21 mouse cellular contexts compared by ENCODE assay signal in genomic region chr6:102186316-102186715, GRCm38 (mm10).
"Had no signal": no experiment of that assay in that cellular context is flagged by ENCODE, and none has a peak within 500 bp of the region (broad histone marks: within the 10 kb centered on the region; RNA-seq: fewer than 3 reads in every experiment).

No protein-coding gene starts in this region.

- H3K27ac ChIP-seq: lung, embryonic 15.5 days; macrophage; neural tube, embryonic 13.5 days; neural tube, embryonic 15.5 days had no signal

- H3K9ac ChIP-seq: liver, postnatal 0 days; lung, embryonic 15.5 days; neural tube, embryonic 13.5 days; neural tube, embryonic 15.5 days had no signal

- H3K36me3 ChIP-seq: lung, embryonic 15.5 days; neural tube, embryonic 13.5 days; neural tube, embryonic 15.5 days had no signal

- H3K27me3 ChIP-seq: lung, embryonic 15.5 days; megakaryocyte, embryonic 14.5 days; neural tube, embryonic 13.5 days; neural tube, embryonic 15.5 days had no signal

- ATAC-seq: liver, postnatal 0 days; lung, postnatal 0 days; midbrain, embryonic 16.5 days had no signal

- DNase-seq: liver, postnatal 0 days; lung, adult 2 months; lung, postnatal 14 days; lung, postnatal 36 days; midbrain, embryonic 14.5 days; retina, postnatal 1 day; right cerebral cortex, adult 18-20 months; right cerebral cortex, postnatal 25 days; right cerebral cortex, postnatal 4 days; spleen, adult 18-20 months; thymus, adult 18-20 months; thymus, postnatal 14 days; thymus, postnatal 36 days had no signal

- H3K9me3 ChIP-seq: lung, embryonic 15.5 days; megakaryocyte, embryonic 14.5 days; neural tube, embryonic 13.5 days; neural tube, embryonic 15.5 days had no signal

- H3K4me3 ChIP-seq: lung, embryonic 15.5 days; megakaryocyte, embryonic 14.5 days; neural tube, embryonic 13.5 days; neural tube, embryonic 15.5 days had no signal

- H3K4me2 ChIP-seq: lung, embryonic 15.5 days; midbrain, embryonic 11.5 days; neural tube, embryonic 13.5 days; neural tube, embryonic 15.5 days had no signal

- H3K4me1 ChIP-seq: lung, embryonic 15.5 days; megakaryocyte, embryonic 14.5 days; neural tube, embryonic 13.5 days; neural tube, embryonic 15.5 days had no signal
